Mouse (Mus musculus): ENCODE measurements around the gene Pqlc3. TPM values are rescaled to one million over a fixed set of nuclear protein-coding genes. Genes with fewer than 3 reads are reported as not detected.

Pqlc3 gene
- polyA plus RNA-seq, 1 experiment from 2014 or later = 11.5 TPM

- TF ChIP-seq CTCF (IDR thresholded peaks at IDR 0.05) (no peak), EP300 (IDR thresholded peaks at IDR 0.05) (no peak)
- H3K9me3 ChIP-seq (ENCODE audit: low read length) = no peaks in the 10 kb centered on the region
- H3K27ac ChIP-seq (ENCODE audit: low read length) = no peak overlapping the region
- H3K27me3 ChIP-seq (replicated peaks; ENCODE audit: insufficient read depth, low read length) = 0 out of 2 replicates have a peak, but pooled peaks cover 6% of the 10 kb centered on the region
- H3K4me2 ChIP-seq (replicated peaks; ENCODE audit: low read depth, low read length) = no peak overlapping the region
- no peaks in the 10 kb centered on the region for H3K36me3 ChIP-seq (ENCODE audit: insufficient read depth, low read length)
- DNase-seq (ENCODE audit: low spot score) (no peak), ATAC-seq (no peak)
- peaks cover 8% of the 10 kb centered on the region for H3K4me1 ChIP-seq (ENCODE audit: insufficient read depth, low read depth, low read length)
- 88% methylated on average over 5 of the region's 5 CpGs for WGBS
- no peak overlapping the region for H3K9ac ChIP-seq (replicated peaks; ENCODE audit: low read depth)
- H3K4me3 ChIP-seq (ENCODE audit: low read depth, low read length) = no peak overlapping the region
Observed at GRCm38 (mm10) chr12:16996886-16997462, 3.2 kb downstream of the Pqlc3 start.

GRCm38 (mm10) chr12:16996281-16996680 is 3.9 kb downstream of the Pqlc3 start:
- H3K4me2 ChIP-seq (replicated peaks; ENCODE audit: low read depth, low read length) = no peak overlapping the region
- ATAC-seq (no peak), DNase-seq (ENCODE audit: low spot score) (no peak)
- no peak overlapping the region for H3K9ac ChIP-seq (replicated peaks; ENCODE audit: low read depth)
- H3K4me1 ChIP-seq (ENCODE audit: insufficient read depth, low read depth, low read length) = peaks cover 8% of the 10 kb centered on the region
- H3K4me3 ChIP-seq (ENCODE audit: low read depth, low read length) = no peak overlapping the region
- WGBS = 78% methylated on average over 5 of the region's 5 CpGs
- no peaks in the 10 kb centered on the region for H3K27me3 ChIP-seq (replicated peaks; ENCODE audit: insufficient read depth, low read length)
- no peak for TF ChIP-seq EP300 (IDR thresholded peaks at IDR 0.05)
- no peak for TF ChIP-seq CTCF (IDR thresholded peaks at IDR 0.05)
- no peaks in the 10 kb centered on the region for H3K9me3 ChIP-seq (ENCODE audit: low read length)
- H3K36me3 ChIP-seq (ENCODE audit: insufficient read depth, low read length) = no peaks in the 10 kb centered on the region
- H3K27ac ChIP-seq (ENCODE audit: low read length) = no peak overlapping the region

DNA sequence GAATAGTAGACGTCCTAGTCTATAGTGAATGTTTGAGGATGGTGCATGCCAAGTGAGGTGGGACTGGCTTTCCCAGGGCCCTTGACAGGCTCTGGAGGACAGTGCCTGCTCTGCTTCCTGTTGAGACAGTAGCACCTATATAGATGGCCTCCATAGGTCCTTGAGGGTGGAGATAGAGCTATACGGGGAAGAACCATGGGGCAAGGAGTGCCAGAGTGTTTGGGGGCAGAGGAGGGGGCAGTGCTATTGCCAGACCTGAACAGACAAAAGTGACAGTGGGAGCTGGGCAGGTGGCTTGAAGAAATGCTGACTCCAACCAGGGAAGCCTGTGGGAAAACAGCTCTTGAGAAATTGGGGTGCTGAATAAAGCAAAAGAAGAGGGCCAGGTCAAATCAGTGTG is 5.9 kb downstream of the Pqlc3 start:
- no peak overlapping the region for H3K4me2 ChIP-seq (replicated peaks; ENCODE audit: low read depth, low read length)
- TF ChIP-seq CTCF (IDR thresholded peaks at IDR 0.05) (no peak), EP300 (IDR thresholded peaks at IDR 0.05) (no peak)
- peaks cover 3% of the 10 kb centered on the region for H3K4me1 ChIP-seq (ENCODE audit: insufficient read depth, low read depth, low read length)
- no peak overlapping the region for H3K9ac ChIP-seq (replicated peaks; ENCODE audit: low read depth)
- no peak for DNase-seq (ENCODE audit: low spot score)
- H3K4me3 ChIP-seq (ENCODE audit: low read depth, low read length) = no peak overlapping the region
- H3K9me3 ChIP-seq (ENCODE audit: low read length) = no peaks in the 10 kb centered on the region
- no peak overlapping the region for H3K27ac ChIP-seq (ENCODE audit: low read length)
- H3K27me3 ChIP-seq (replicated peaks; ENCODE audit: insufficient read depth, low read length) = no peaks in the 10 kb centered on the region
- 59% methylated on average over 2 of the region's 2 CpGs for WGBS
- ATAC-seq = no peak
- H3K36me3 ChIP-seq (ENCODE audit: insufficient read depth, low read length) = no peaks in the 10 kb centered on the region

GRCm38 (mm10) chr12:16992355-16992754 is 7.9 kb downstream of the Pqlc3 start:
- Histone ChIP-seq H3K9ac (replicated peaks; ENCODE audit: low read depth) (no peak overlapping the region), H3K36me3 (ENCODE audit: insufficient read depth, low read length) (no peaks in the 10 kb centered on the region), H3K4me3 (ENCODE audit: low read depth, low read length) (no peak overlapping the region), H3K27ac (ENCODE audit: low read length) (no peak overlapping the region), H3K9me3 (ENCODE audit: low read length) (no peaks in the 10 kb centered on the region), H3K27me3 (replicated peaks; ENCODE audit: insufficient read depth, low read length) (no peaks in the 10 kb centered on the region), H3K4me2 (replicated peaks; ENCODE audit: low read depth, low read length) (no peak overlapping the region), H3K4me1 (ENCODE audit: insufficient read depth, low read depth, low read length) (no peaks in the 10 kb centered on the region)
- no peak for TF ChIP-seq CTCF (IDR thresholded peaks at IDR 0.05)
- TF ChIP-seq EP300 (IDR thresholded peaks at IDR 0.05) = no peak
- no peak for ATAC-seq
- WGBS = 88% methylated on average over 2 of the region's 2 CpGs
- no peak for DNase-seq (ENCODE audit: low spot score)

GRCm38 (mm10) chr12:16991376-16991775 is 8.8 kb downstream of the Pqlc3 start:
- Histone ChIP-seq H3K4me3 (ENCODE audit: low read depth, low read length) (no peak overlapping the region), H3K9me3 (ENCODE audit: low read length) (no peaks in the 10 kb centered on the region), H3K27me3 (replicated peaks; ENCODE audit: insufficient read depth, low read length) (no peaks in the 10 kb centered on the region), H3K36me3 (ENCODE audit: insufficient read depth, low read length) (no peaks in the 10 kb centered on the region; the same call in 1 of the 2 replicates), H3K9ac (replicated peaks; ENCODE audit: low read depth) (no peak overlapping the region), H3K27ac (ENCODE audit: low read length) (no peak overlapping the region), H3K4me1 (ENCODE audit: insufficient read depth, low read depth, low read length) (no peaks in the 10 kb centered on the region), H3K4me2 (replicated peaks; ENCODE audit: low read depth, low read length) (no peak overlapping the region)
- DNase-seq (ENCODE audit: low spot score) = no peak
- 96% methylated on average over 2 of the region's 2 CpGs for WGBS
- ATAC-seq = no peak
- TF ChIP-seq EP300 (IDR thresholded peaks at IDR 0.05) = no peak
- TF ChIP-seq CTCF (IDR thresholded peaks at IDR 0.05) = no peak

DNA sequence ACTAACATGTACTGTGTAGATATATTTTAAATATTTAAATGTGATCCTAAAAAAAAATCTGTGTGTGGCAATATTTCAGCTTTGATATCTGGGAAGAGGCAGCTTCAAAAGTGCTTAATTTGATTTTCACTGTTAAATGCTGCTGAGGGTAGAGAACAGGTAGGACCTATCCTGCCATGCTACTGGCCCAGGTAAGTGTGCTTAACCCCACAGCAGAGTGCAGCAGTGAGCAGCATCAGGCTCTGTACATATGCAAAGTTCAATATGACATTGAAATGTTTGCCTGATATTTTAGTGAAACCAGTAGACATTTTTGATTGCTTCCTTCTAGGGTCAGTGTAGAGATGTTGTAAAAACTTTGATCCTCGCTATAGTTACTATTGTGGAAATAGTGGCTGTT is 14.4 kb downstream of the Pqlc3 start:
- peak; percentile 22; the same call in 1 of the 2 replicates for TF ChIP-seq CTCF (IDR thresholded peaks at IDR 0.05)
- no peak for TF ChIP-seq EP300 (IDR thresholded peaks at IDR 0.05)
- no peak overlapping the region for H3K27ac ChIP-seq (ENCODE audit: low read length)
- DNase-seq (ENCODE audit: low spot score) (no peak), ATAC-seq (no peak)
- H3K4me2 ChIP-seq (replicated peaks; ENCODE audit: low read depth, low read length) = no peak overlapping the region
- no peaks in the 10 kb centered on the region for H3K9me3 ChIP-seq (ENCODE audit: low read length)
- H3K9ac ChIP-seq (replicated peaks; ENCODE audit: low read depth) = no peak overlapping the region
- H3K4me1 ChIP-seq (ENCODE audit: insufficient read depth, low read depth, low read length) = no peaks in the 10 kb centered on the region
- no peaks in the 10 kb centered on the region for H3K27me3 ChIP-seq (replicated peaks; ENCODE audit: insufficient read depth, low read length)
- WGBS = 100% methylated on average over 1 of the region's 1 CpGs
- H3K36me3 ChIP-seq (ENCODE audit: insufficient read depth, low read length) = peaks cover 9% of the 10 kb centered on the region; the same call in 1 of the 2 replicates
- H3K4me3 ChIP-seq (ENCODE audit: low read depth, low read length) = no peak overlapping the region

DNA sequence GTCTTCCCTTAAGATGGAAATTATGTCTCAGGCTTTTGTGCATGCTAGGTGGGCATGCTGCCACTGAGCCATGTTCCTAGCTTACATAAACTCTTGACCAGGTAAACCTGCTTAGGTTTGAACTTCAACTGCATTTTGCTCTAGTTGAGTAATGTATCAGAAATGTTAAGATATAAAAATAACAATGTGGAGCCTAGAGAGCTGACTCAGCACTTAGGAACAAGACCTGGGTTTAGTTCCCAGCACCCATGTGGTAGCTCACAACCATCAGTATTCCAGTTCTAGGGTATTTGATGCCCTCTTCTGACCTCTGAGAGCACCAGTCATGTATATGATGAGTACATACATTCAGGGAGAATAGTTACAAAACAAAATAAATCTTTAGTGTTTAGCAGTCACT is 23.1 kb downstream of the Pqlc3 start:
- H3K27me3 ChIP-seq (replicated peaks; ENCODE audit: insufficient read depth, low read length) = no peaks in the 10 kb centered on the region
- H3K27ac ChIP-seq (ENCODE audit: low read length) = no peak overlapping the region
- TF ChIP-seq EP300 (IDR thresholded peaks at IDR 0.05) (no peak), CTCF (IDR thresholded peaks at IDR 0.05) (no peak)
- DNase-seq (ENCODE audit: low spot score) (no peak), ATAC-seq (no peak)
- no peaks in the 10 kb centered on the region for H3K9me3 ChIP-seq (ENCODE audit: low read length)
- peaks cover 30% of the 10 kb centered on the region for H3K36me3 ChIP-seq (ENCODE audit: insufficient read depth, low read length)
- no peak overlapping the region for H3K9ac ChIP-seq (replicated peaks; ENCODE audit: low read depth)
- H3K4me2 ChIP-seq (replicated peaks; ENCODE audit: low read depth, low read length) = no peak overlapping the region
- H3K4me3 ChIP-seq (ENCODE audit: low read depth, low read length) = no peak overlapping the region
- no peaks in the 10 kb centered on the region for H3K4me1 ChIP-seq (ENCODE audit: insufficient read depth, low read depth, low read length)

Data from lung, postnatal 0 days (tissue).